Mouse (Mus musculus): ENCODE measurements at regions not wholly inside any gene's neighbourhood (a gene's known extent, or its start where the extent isn't known, plus 50 kb on each side); places are given as distances from the start of the nearest gene placed in this dataset.
"Not testable (repeated sequence)": the region's sequence is repeated elsewhere in the genome, so short reads cannot be mapped to it uniquely, and the experiment has no call there.

- not testable (repeated sequence) for DNase-seq
Measured at GRCm38 (mm10) chr12:80055894-80056293, 56.9 kb downstream of the Zfp36l1 start.

- no peak for DNase-seq
Measured at GRCm38 (mm10) chr12:80055394-80055793, 57.4 kb downstream of the Zfp36l1 start.

- no peak for DNase-seq
Measured at GRCm38 (mm10) chr12:80054655-80055037, 58.2 kb downstream of the Zfp36l1 start.

- no peak for DNase-seq
Measured at GRCm38 (mm10) chr12:80053902-80054654, 58.7 kb downstream of the Zfp36l1 start.

GRCm38 (mm10) chr12:80048215-80048979 is 64.4 kb downstream of the Zfp36l1 start:
- DNase-seq = peak; percentile 61 to 77

GRCm38 (mm10) chr12:80046625-80047303 is 66.0 kb downstream of the Zfp36l1 start:
- DNase-seq = peak; percentile 47 to 48

GRCm38 (mm10) chr12:80041510-80042324 is 71.1 kb downstream of the Zfp36l1 start:
- no peak for DNase-seq

- no peak for DNase-seq
Measured at GRCm38 (mm10) chr12:80041012-80041411, 71.8 kb downstream of the Zfp36l1 start.

GRCm38 (mm10) chr12:80040233-80040632 is 72.6 kb downstream of the Zfp36l1 start:
- no peak for DNase-seq

- no peak for DNase-seq
Measured at GRCm38 (mm10) chr12:80039150-80039549, 73.7 kb downstream of the Zfp36l1 start.

- DNase-seq = no peak
Measured at GRCm38 (mm10) chr12:80035500-80036271, 77.1 kb downstream of the Zfp36l1 start.

GRCm38 (mm10) chr12:80034963-80035411 is 77.8 kb downstream of the Zfp36l1 start:
- no peak for DNase-seq

GRCm38 (mm10) chr12:80034100-80034499 is 78.7 kb downstream of the Zfp36l1 start:
- DNase-seq = no peak

- no peak for DNase-seq
Measured at GRCm38 (mm10) chr12:80032520-80032919, 80.3 kb downstream of the Zfp36l1 start.

- DNase-seq = no peak
Measured at GRCm38 (mm10) chr12:80028301-80028700, 84.5 kb downstream of the Zfp36l1 start.

GRCm38 (mm10) chr12:80023107-80024078 is 89.4 kb downstream of the Zfp36l1 start:
- no peak for DNase-seq

GRCm38 (mm10) chr12:80022181-80023106 is 90.4 kb downstream of the Zfp36l1 start:
- no peak for DNase-seq

- DNase-seq = no peak
Measured at GRCm38 (mm10) chr12:80021030-80021473, 91.8 kb downstream of the Zfp36l1 start.

GRCm38 (mm10) chr12:80018086-80018485 is 94.7 kb downstream of the Zfp36l1 start:
- DNase-seq = peak; percentile 49 to 76
